Mouse (Mus musculus): ENCODE measurements at regions not wholly inside any gene's neighbourhood (a gene's known extent, or its start where the extent isn't known, plus 50 kb on each side); places are given as distances from the start of the nearest gene placed in this dataset.
A peak's percentile ranks its signal among the peaks of the same experiment; 100 is the strongest.

- peak; percentile 62 for DNase-seq (ENCODE audit: low read depth)
Observed at GRCm38 (mm10) chr11:28782486-28782885, 70.5 kb upstream of the Efemp1 start.

- peak; percentile 28 for DNase-seq (ENCODE audit: low read depth)
Observed at GRCm38 (mm10) chr11:28770831-28771230, 82.2 kb upstream of the Efemp1 start.

DNA sequence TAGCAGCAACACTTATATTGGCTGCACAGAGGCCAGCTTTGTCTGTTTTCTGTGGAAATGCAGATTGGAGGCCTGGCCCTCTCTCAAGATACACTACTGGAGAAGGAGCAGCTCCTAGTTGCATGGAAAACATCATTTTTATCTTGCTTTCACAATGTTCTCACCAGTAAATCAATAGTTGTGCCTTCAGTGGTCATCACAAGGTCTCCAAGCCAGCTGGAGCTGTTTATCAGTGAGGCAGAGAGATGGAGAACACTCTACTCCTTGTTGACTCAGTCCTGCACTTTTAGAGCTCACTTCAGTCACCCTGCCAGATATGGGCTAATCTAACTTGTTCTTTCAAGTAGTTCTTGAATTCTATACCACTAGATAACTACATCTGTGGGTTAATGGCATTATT lies 92.3 kb upstream of the Efemp1 start:
- DNase-seq (ENCODE audit: low read depth) = peak; percentile 14

GRCm38 (mm10) chr11:28734941-28735597 lies 117.9 kb upstream of the Efemp1 start:
- peak; percentile 6 for DNase-seq (ENCODE audit: low read depth)

DNA sequence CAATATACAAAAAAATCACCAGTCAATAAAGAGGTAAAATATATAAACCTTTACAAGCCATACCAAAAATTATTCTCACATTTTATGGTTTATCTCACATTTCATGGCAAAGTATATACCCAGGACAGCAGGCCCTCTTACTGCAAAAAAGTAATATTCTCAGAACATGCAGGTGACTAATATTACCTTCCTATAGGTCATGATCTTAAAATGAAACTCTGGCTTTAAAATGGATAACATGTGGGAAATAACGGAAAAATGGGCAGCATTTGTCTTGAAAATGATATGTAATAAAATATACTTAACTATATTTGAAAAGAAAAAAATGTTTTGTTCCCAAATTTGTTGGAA lies 118.4 kb upstream of the Efemp1 start:
- no peak for DNase-seq (ENCODE audit: low read depth)

DNA sequence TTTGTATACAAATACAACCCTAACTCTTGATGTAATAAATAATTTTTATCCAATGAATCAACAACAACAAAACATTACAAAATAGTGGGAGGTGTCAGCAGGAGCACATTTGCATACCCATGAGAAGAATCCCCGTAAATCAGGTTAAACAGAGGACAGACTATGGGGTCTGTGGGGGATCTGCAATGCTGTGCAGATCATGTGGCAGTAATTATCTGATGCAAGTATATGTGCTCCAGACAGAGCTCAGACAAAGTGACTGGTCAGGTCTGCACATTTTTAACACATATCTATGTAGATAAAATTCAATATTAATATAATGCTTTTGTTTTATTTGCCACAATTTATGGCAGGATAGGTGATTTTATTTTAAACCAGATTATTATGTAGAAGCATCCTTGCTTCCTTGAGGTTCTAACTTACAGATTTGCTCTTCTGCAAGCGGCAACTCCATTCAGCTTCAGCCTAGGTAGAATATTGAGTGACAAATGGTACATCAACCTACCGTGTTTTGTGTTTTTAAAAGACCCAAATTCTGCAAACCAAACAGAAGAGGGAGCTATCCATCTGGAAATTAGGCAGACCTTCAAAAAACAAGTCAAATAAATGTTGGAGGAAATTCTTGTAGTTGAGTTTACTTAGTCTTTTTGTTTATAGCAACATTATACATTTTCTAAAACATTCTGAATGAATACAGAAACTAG lies 119.0 kb upstream of the Efemp1 start:
- DNase-seq (ENCODE audit: low read depth) = peak; percentile 60

DNA sequence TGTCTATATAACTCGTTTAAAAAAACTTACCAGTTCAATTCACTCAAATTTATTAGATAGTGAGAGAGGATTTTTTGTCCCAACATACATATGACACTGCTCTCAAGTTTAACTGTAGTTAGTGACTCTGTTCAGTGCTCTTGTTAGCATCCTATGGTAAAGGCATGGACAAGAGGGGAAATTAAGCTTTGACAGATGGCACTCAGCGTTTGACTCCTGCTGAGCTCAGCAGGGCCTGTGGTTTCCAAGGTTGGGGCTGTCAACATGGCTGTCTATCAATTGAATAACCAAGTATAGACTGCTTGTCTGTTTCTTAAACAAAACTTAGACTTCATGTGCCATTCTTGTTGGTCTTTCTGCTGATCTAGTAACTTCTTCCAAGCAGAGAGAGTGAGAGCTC lies 122.9 kb upstream of the Efemp1 start:
- DNase-seq (ENCODE audit: low read depth) = no peak

DNA sequence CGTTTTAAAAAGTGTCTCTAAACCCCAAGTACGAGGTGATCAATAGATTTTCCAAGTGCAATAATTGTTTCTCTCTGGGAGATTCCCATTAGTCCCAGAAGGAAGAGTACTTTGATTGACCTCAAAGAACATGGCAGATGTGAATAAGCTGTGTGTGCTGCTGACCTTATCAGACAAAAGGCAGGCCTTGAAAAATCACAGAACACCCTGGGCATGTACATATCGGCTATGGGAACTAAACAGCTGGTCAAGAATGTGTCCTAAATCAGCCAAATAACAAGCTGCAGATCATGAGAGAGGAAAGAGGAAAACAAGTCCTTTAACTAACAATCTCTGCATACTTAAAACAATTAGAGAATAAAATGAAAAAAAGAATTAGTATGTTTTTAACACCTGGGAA lies 125.4 kb upstream of the Ccdc85a start:
- DNase-seq (ENCODE audit: low read depth) = no peak

DNA sequence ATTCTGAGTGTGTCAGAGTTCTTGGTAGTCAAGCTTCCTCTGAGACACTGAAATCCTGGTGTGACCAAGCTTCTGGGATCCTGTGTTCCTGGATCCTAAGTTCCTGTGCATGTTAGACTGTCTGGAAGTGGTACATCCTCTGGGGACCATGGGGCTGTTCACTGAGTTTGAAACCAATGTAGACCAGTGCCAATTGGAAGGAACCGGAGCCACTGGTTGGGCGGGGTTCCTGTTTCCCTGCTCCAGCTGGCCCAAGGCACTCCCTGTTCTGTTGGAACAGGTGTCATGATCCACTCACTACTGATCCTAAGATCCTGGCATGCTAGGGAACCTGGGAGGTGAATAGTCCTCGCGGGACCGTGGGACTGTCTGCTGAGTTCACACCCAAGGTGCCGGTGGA lies 124.3 kb upstream of the Ccdc85a start:
- no peak for DNase-seq (ENCODE audit: low read depth)

- no peak for DNase-seq (ENCODE audit: low read depth)
Observed at GRCm38 (mm10) chr11:28702384-28702783, 118.3 kb upstream of the Ccdc85a start.

- no peak for DNase-seq (ENCODE audit: low read depth)
Observed at GRCm38 (mm10) chr11:28701379-28701778, 117.3 kb upstream of the Ccdc85a start.

DNA sequence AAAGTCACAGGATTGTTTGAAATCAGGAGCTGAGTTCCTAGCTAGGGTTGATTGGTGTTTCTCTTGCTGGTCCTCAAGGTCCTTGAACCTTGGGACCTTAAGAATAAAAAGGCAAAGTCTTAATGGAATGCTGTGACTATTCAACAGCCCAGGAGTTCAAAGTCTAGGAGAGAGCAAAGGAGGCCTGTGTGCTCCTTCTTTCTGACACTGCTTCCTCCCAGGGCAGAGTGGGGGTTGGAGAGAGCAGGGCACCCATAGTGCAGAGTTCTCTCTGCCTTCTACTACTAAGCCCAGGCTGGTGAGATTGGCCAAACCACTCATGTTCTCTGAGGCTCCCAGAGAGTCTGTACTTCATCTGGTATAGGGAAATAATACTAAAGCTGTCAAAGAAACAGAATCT lies 115.6 kb upstream of the Ccdc85a start:
- DNase-seq (ENCODE audit: low read depth) = no peak

GRCm38 (mm10) chr11:28697644-28698480 lies 113.7 kb upstream of the Ccdc85a start:
- DNase-seq (ENCODE audit: low read depth) = no peak

DNA sequence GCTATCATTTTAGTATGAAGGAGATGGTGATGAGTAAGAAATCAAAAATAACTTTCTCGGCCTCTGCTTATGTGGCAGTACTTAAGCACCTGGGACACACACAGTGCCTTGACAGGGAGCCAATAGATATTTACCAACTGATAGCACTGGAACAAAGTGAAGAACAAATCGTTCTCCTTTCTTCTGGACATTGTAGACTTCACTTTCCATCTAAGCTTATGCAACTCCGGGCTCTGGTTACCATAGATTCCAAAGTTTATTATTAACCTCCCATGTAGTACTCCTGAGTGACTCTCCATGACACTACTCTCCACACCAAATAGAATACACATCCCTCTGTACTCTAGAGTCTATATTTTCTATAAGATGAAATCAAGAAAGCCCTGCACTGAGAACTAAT lies 110.9 kb upstream of the Ccdc85a start:
- DNase-seq (ENCODE audit: low read depth) = no peak

- no peak for DNase-seq (ENCODE audit: low read depth)
Observed at GRCm38 (mm10) chr11:28693303-28693702, 109.2 kb upstream of the Ccdc85a start.

DNA sequence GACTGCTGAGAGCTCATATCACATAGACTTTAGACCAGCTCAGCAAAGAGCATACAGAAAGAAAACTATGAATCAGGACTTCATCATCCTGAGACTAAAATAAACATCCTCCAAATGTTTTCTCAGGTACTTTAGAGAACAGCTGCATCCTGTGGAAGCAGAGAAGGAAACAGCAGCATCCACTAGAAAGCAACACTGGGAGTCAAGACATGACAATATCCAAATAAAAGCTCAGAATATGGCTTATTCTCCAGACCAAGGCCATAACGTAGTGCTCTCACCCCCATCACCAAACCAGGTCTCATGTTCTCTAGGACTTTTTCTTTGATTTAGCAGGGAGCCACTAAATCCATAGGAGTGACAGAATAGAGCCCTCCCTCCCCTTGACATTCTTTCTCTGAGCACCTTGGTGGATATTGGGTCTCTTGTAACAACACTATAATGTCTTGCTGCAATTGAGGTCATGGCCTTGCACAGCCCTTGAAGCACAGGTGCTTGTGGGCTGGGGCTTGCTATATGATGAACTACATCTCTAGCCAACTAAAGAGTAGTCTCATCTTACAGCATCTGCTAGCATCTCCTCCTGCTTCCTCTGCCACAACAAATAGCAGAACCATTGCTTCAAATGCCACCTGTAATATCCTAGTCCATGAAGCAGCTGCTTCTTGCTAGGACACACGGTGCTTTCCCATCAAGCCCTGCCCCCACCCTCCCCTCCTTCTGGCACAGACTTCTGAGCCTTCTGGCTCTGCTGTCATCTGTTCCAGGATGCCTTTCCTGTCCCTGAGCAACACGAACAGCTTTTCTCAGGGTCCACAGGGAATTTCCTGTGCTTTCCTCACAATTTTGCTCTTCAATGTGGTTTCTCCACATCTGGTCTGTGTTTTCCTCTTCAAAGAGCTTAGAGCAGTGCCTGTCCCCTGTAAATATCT lies 108.4 kb upstream of the Ccdc85a start:
- DNase-seq (ENCODE audit: low read depth) = no peak

DNA sequence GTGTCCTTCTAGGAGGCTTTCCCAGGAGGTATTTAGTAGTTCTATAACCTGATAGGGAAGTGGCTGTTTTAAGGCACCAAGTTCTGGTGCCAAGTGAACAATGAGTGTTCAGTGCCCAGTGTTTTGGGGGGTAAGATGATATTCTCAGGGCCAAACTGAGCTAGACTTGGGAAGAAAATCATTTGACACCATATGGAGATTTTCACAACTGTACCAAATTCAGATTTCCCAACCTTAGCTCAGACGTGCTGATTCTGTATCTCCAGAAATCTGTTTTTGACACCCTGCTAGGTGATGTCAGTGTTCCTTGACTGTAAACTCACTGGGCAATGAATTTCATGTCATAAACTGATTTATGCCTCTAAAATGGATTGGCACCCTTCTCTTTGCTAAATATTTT lies 104.3 kb upstream of the Ccdc85a start:
- no peak for DNase-seq (ENCODE audit: low read depth)

- DNase-seq (ENCODE audit: low read depth) = no peak
Observed at GRCm38 (mm10) chr11:28685407-28685806, 101.3 kb upstream of the Ccdc85a start.

DNA sequence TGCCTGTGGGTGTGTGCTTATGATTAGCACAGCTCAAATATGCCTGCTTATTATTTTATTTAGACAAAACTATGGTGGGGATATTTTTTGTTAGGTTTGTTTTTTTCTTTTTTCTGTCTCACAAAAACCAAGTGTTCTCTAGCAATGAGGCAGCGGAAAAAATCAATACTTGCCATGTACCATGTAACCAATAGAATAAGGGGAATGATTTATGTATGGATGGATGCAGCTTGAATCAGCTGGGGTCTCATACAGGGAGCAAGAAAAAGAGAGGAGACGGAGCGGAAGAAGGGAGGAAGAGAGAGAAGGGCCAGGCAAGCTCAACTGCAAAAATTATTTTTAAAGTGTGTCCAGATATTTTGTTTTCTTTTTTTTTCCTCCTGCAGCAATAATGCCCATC lies 97.2 kb upstream of the Ccdc85a start:
- no peak for DNase-seq (ENCODE audit: low read depth)

DNA sequence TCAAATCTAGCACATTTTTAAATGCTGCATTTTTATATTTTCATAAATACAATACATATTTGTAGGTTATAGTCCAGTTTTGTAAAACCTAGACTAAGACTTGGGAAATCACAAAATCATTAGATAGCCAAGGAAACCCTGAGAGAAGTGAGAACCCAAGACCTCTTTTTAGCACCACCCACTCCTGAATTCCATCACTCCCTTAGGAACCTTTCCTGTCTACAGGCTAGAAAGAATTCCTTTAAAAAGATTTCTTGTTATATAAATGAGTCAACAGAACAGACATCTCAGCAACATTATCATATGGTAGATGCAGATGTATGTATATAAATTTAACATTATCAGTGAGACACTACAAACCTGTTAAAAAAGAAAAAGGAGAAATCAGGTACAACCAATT lies 86.6 kb upstream of the Ccdc85a start:
- no peak for DNase-seq (ENCODE audit: low read depth)

GRCm38 (mm10) chr11:28669359-28669758 lies 85.2 kb upstream of the Ccdc85a start:
- DNase-seq (ENCODE audit: low read depth) = no peak

GRCm38 (mm10) chr11:28660377-28660776 lies 76.3 kb upstream of the Ccdc85a start:
- no peak for DNase-seq (ENCODE audit: low read depth)

Data from NIH3T3 (cell line).